Mouse (Mus musculus): Measurements from ENCODE around the gene Tnip1. TPM values are rescaled to one million over a fixed set of nuclear protein-coding genes. Genes with fewer than 3 reads are reported as not detected.

Tnip1 gene
- polyA plus RNA-seq, 1 experiment from 2014 or later: 29.9 TPM

DNA sequence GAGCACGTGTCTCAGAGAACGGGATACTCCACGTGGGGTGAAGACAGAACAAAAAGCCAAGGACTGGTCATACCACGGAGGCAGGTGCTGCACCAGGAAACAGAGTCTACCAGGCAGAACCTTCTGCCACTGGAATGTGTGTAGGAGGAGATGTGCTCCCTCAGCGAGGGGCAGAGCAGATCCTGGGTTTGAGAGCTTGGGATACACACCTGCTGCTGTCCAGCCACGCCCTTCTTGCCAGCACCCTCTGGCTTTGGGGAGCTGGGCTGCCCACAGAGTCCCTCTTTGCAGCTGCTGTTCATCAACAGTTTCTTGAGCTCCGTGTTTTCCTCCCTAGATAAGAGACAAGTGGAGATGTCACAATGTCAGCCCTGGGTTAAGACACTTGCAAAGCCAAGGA is 33.8 kb downstream of the Tnip1 start:
- Histone ChIP-seq H3K27me3 (replicated peaks; ENCODE audit: control insufficient read depth, insufficient read depth, low read length) (no peaks in the 10 kb centered on the region), H3K36me3 (ENCODE audit: control insufficient read depth, insufficient read depth) (peaks cover 89% of the 10 kb centered on the region), H3K27ac (ENCODE audit: low read depth, low read length) (no peak overlapping the region), H3K4me2 (replicated peaks; ENCODE audit: low read depth) (no peak overlapping the region), H3K9me3 (ENCODE audit: control insufficient read depth) (no peaks in the 10 kb centered on the region), H3K4me1 (replicated peaks; ENCODE audit: control insufficient read depth, insufficient read depth, low read length) (no peaks in the 10 kb centered on the region), H3K9ac (ENCODE audit: low read depth, low read length) (no peak overlapping the region), H3K4me3 (ENCODE audit: low read depth, low read length) (no peak overlapping the region)
- no peak for ATAC-seq
- 85% methylated on average over 7 of the region's 7 CpGs for WGBS
- TF ChIP-seq CTCF (IDR thresholded peaks at IDR 0.05; ENCODE audit: low read depth): no peak

DNA sequence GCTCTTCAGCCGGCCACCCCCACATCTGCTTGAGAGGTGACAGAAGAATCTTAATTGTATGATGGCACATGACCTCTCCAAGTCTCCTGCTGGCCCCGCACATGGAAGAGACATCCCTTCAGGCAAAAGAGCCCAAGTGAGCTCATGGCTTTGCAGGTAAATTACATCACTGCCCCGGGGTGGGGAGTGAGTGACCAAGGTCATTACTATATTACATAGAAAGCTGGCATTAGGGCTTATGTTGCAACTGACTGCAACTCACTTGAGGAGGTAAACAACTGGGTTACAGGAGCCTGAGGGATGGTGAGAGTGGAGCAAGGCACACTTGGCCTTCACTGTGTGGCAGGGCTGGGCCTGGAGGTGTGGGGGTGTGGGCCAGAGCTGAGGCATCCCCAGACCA is 34.5 kb downstream of the Tnip1 start:
- no peaks in the 10 kb centered on the region for H3K27me3 ChIP-seq (replicated peaks; ENCODE audit: control insufficient read depth, insufficient read depth, low read length)
- ATAC-seq: no peak
- TF ChIP-seq CTCF (IDR thresholded peaks at IDR 0.05; ENCODE audit: low read depth): no peak
- WGBS: 90% methylated on average over 3 of the region's 3 CpGs
- H3K4me3 ChIP-seq (ENCODE audit: low read depth, low read length): no peak overlapping the region
- peaks cover 88% of the 10 kb centered on the region for H3K36me3 ChIP-seq (ENCODE audit: control insufficient read depth, insufficient read depth)
- no peak overlapping the region for H3K4me2 ChIP-seq (replicated peaks; ENCODE audit: low read depth)
- no peak overlapping the region for H3K27ac ChIP-seq (ENCODE audit: low read depth, low read length)
- no peak overlapping the region for H3K9ac ChIP-seq (ENCODE audit: low read depth, low read length)
- no peaks in the 10 kb centered on the region for H3K4me1 ChIP-seq (replicated peaks; ENCODE audit: control insufficient read depth, insufficient read depth, low read length)
- no peaks in the 10 kb centered on the region for H3K9me3 ChIP-seq (ENCODE audit: control insufficient read depth)

DNA sequence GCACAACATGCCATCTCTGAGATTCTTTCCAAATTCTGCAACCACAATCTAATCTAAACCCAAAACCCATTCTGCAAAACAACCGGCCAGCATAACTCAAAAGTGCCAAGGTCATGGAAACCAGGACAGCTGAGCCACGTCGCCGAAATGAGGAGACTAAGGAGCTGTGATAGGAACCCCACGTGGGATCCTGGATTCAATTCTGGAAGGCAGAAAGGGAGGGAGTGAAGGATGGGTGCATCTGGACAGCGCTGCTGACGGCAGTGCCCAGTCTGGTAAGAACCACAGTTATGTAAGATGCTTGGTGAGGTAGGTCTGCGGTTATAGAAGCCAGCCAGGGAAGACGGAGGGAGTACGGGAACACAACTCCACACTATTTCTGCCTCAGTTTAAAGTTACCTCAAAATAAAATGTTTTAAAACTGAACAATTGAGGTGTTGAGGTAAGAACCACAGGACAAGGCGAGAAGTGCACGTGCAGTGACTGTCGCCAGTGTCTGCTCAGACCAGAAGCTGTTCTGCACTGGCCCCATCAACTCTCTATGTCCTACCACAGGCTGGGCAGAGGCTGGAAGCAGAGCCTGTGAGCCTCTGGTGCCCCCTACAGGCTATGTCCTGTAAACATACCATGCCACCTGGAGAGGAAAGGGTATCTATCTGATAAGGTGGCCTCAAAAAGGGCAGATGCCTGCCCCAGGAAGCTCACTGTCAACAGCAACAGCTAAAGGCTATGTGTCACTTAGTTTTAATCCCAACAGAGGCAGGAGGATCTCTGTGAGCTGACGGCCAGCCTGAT is 35.2 kb downstream of the Tnip1 start:
- 77% methylated on average over 14 of the region's 14 CpGs for WGBS
- TF ChIP-seq CTCF (IDR thresholded peaks at IDR 0.05; ENCODE audit: low read depth): peak; percentile 99
- Histone ChIP-seq H3K27ac (ENCODE audit: low read depth, low read length) (no peak overlapping the region), H3K9me3 (ENCODE audit: control insufficient read depth) (no peaks in the 10 kb centered on the region), H3K4me2 (replicated peaks; ENCODE audit: low read depth) (no peak overlapping the region), H3K27me3 (replicated peaks; ENCODE audit: control insufficient read depth, insufficient read depth, low read length) (no peaks in the 10 kb centered on the region), H3K4me1 (replicated peaks; ENCODE audit: control insufficient read depth, insufficient read depth, low read length) (no peaks in the 10 kb centered on the region; the same call in 1 of the 2 replicates), H3K36me3 (ENCODE audit: control insufficient read depth, insufficient read depth) (peaks cover 88% of the 10 kb centered on the region), H3K9ac (ENCODE audit: low read depth, low read length) (no peak overlapping the region), H3K4me3 (ENCODE audit: low read depth, low read length) (no peak overlapping the region)
- ATAC-seq: peak; percentile 28; the same call in 1 of the 2 replicates

DNA sequence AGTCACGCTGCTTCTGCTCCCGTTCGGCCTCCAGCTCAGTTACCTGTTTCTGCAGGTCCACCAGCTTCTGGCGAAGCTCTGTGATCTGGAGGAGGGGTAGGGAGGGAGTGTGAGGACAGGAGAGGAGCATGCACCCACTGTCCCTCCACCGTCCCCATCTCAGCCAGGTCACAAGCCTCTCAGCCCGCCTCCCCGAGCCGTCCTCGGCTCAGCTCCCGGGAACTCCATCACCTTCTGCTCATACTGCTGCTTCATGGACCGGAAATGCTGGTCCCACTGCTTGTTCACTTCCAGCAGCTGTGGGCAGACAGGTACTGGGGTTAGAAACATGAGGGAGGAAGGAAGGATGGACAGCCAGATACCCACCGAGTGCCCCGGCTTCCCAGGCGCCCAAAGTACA is 38.6 kb downstream of the Tnip1 start:
- Histone ChIP-seq H3K4me1 (replicated peaks; ENCODE audit: control insufficient read depth, insufficient read depth, low read length) (no peaks in the 10 kb centered on the region; the same call in 1 of the 2 replicates), H3K4me2 (replicated peaks; ENCODE audit: low read depth) (no peak overlapping the region), H3K36me3 (ENCODE audit: control insufficient read depth, insufficient read depth) (peaks cover 72% of the 10 kb centered on the region), H3K27me3 (replicated peaks; ENCODE audit: control insufficient read depth, insufficient read depth, low read length) (no peaks in the 10 kb centered on the region), H3K4me3 (ENCODE audit: low read depth, low read length) (no peak overlapping the region), H3K9me3 (ENCODE audit: control insufficient read depth) (no peaks in the 10 kb centered on the region), H3K27ac (ENCODE audit: low read depth, low read length) (0 out of 2 replicates have a peak overlapping the region, but pooled peaks have one; percentile 47), H3K9ac (ENCODE audit: low read depth, low read length) (no peak overlapping the region)
- 81% methylated on average over 14 of the region's 14 CpGs for WGBS
- TF ChIP-seq CTCF (IDR thresholded peaks at IDR 0.05; ENCODE audit: low read depth): no peak
- ATAC-seq: no peak

DNA sequence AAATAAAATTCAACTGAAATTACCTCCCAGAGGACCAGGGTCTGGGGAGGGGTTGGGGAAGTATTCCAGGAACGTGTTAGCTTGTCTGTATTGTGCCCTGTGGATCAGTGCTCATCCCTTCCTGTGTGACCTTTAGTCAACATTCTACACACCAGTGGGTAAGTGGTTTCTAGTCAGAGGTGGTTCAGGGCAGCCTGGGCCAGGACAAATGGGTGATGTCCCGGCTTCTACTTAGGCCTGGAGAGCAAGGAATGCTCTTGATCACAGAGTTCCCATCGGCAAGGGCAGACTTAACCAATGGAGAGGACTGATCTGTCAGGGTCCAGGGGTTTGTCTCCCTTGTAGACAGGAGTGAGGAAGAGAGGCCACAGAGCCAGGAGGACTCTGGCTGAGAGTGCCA is 40.2 kb downstream of the Tnip1 start:
- Histone ChIP-seq H3K36me3 (ENCODE audit: control insufficient read depth, insufficient read depth) (peaks cover 73% of the 10 kb centered on the region), H3K27me3 (replicated peaks; ENCODE audit: control insufficient read depth, insufficient read depth, low read length) (no peaks in the 10 kb centered on the region), H3K4me2 (replicated peaks; ENCODE audit: low read depth) (no peak overlapping the region), H3K9me3 (ENCODE audit: control insufficient read depth) (no peaks in the 10 kb centered on the region), H3K4me3 (ENCODE audit: low read depth, low read length) (no peak overlapping the region), H3K4me1 (replicated peaks; ENCODE audit: control insufficient read depth, insufficient read depth, low read length) (no peaks in the 10 kb centered on the region; the same call in 1 of the 2 replicates), H3K9ac (ENCODE audit: low read depth, low read length) (no peak overlapping the region; the same call in 1 of the 2 replicates), H3K27ac (ENCODE audit: low read depth, low read length) (peak overlapping the region; percentile 30; the same call in 1 of the 2 replicates)
- no peak for ATAC-seq
- no peak; the same call in 1 of the 2 replicates for TF ChIP-seq CTCF (IDR thresholded peaks at IDR 0.05; ENCODE audit: low read depth)
- 83% methylated on average over 3 of the region's 3 CpGs for WGBS

DNA sequence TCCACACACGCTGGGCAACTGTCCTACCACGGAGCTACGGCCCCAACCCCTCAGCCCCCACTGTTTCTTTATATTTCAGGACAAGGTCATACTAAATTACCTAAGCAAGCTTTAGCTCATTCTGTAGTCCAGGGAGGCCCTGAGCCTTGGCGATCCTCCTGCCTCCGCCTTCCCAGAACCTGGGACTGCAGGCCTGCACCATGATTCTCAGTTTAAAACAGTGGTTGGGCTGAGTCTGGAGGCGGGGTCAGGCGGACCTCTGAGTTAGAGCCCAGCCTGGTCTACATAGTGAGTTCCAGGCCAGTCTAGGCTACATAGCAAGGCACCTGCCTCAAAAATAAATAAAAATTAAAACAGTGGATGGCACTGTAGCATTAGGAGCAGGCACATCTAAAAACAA is 40.9 kb downstream of the Tnip1 start:
- Histone ChIP-seq H3K36me3 (ENCODE audit: control insufficient read depth, insufficient read depth) (peaks cover 73% of the 10 kb centered on the region), H3K4me1 (replicated peaks; ENCODE audit: control insufficient read depth, insufficient read depth, low read length) (no peaks in the 10 kb centered on the region; the same call in 1 of the 2 replicates), H3K4me2 (replicated peaks; ENCODE audit: low read depth) (no peak overlapping the region), H3K9me3 (ENCODE audit: control insufficient read depth) (no peaks in the 10 kb centered on the region), H3K4me3 (ENCODE audit: low read depth, low read length) (no peak overlapping the region), H3K27me3 (replicated peaks; ENCODE audit: control insufficient read depth, insufficient read depth, low read length) (no peaks in the 10 kb centered on the region), H3K9ac (ENCODE audit: low read depth, low read length) (no peak overlapping the region), H3K27ac (ENCODE audit: low read depth, low read length) (peak overlapping the region; percentile 87)
- 47% methylated on average over 7 of the region's 7 CpGs for WGBS
- TF ChIP-seq CTCF (IDR thresholded peaks at IDR 0.05; ENCODE audit: low read depth): no peak
- no peak for ATAC-seq
